Mouse (Mus musculus): ENCODE measurements around the gene Triobp.

Triobp gene

GRCm38 (mm10) chr15:78960088-78960487, 12.6 kb downstream of the Triobp start:
- DNase-seq (ENCODE audit: low read depth in 2 of 2, low spot score in 2 of 2) = no peak

- DNase-seq (ENCODE audit: low read depth in 2 of 2, low spot score in 2 of 2) = peak in 1 of 2 experiments; percentile 24
Measured at GRCm38 (mm10) chr15:78962885-78963284, 15.4 kb downstream of the Triobp start.

- DNase-seq (ENCODE audit: low read depth in 2 of 2, low spot score in 2 of 2) = no peak
Measured at GRCm38 (mm10) chr15:78971626-78972025, 24.1 kb downstream of the Triobp start.

GRCm38 (mm10) chr15:78973950-78974349, 26.4 kb downstream of the Triobp start:
- DNase-seq (ENCODE audit: low read depth in 2 of 2, low spot score in 2 of 2) = no peak

GRCm38 (mm10) chr15:78977676-78978159, 30.2 kb downstream of the Triobp start:
- DNase-seq (ENCODE audit: low read depth in 2 of 2, low spot score in 2 of 2) = no peak

GRCm38 (mm10) chr15:78978875-78979274, 31.4 kb downstream of the Triobp start:
- no peak for DNase-seq (ENCODE audit: low read depth in 2 of 2, low spot score in 2 of 2)

GRCm38 (mm10) chr15:78980084-78980483, 32.6 kb downstream of the Triobp start:
- DNase-seq (ENCODE audit: low read depth in 2 of 2, low spot score in 2 of 2) = no peak

- DNase-seq (ENCODE audit: low read depth in 2 of 2, low spot score in 2 of 2) = peak; percentile 59 to 65
Measured at GRCm38 (mm10) chr15:78982658-78983435, 35.3 kb downstream of the Triobp start.

- peak; percentile 32 to 40 for DNase-seq (ENCODE audit: low read depth in 2 of 2, low spot score in 2 of 2)
Measured at GRCm38 (mm10) chr15:78983436-78984285, 36.1 kb downstream of the Triobp start.

- DNase-seq (ENCODE audit: low read depth in 2 of 2, low spot score in 2 of 2) = no peak
Measured at GRCm38 (mm10) chr15:78984286-78984778, 36.8 kb downstream of the Triobp start.

GRCm38 (mm10) chr15:78986536-78987220, 39.2 kb downstream of the Triobp start:
- DNase-seq (ENCODE audit: low read depth in 2 of 2, low spot score in 2 of 2) = no peak

- no peak for DNase-seq (ENCODE audit: low read depth in 2 of 2, low spot score in 2 of 2)
Measured at GRCm38 (mm10) chr15:78988499-78988971, 41.0 kb downstream of the Triobp start.

- DNase-seq (ENCODE audit: low read depth in 2 of 2, low spot score in 2 of 2) = no peak
Measured at GRCm38 (mm10) chr15:78989152-78990092, 41.9 kb downstream of the Triobp start.

GRCm38 (mm10) chr15:78990093-78990463, 42.6 kb downstream of the Triobp start:
- no peak for DNase-seq (ENCODE audit: low read depth in 2 of 2, low spot score in 2 of 2)

GRCm38 (mm10) chr15:78990970-78991525, 43.5 kb downstream of the Triobp start:
- DNase-seq (ENCODE audit: low read depth in 2 of 2, low spot score in 2 of 2) = no peak

GRCm38 (mm10) chr15:78992235-78992634, 44.7 kb downstream of the Triobp start:
- no peak for DNase-seq (ENCODE audit: low read depth in 2 of 2, low spot score in 2 of 2)

- DNase-seq (ENCODE audit: low read depth in 2 of 2, low spot score in 2 of 2) = no peak
Measured at GRCm38 (mm10) chr15:78992925-78993324, 45.4 kb downstream of the Triobp start.

- no peak for DNase-seq (ENCODE audit: low read depth in 2 of 2, low spot score in 2 of 2)
Measured at GRCm38 (mm10) chr15:78995916-78996315, 48.4 kb downstream of the Triobp start.

GRCm38 (mm10) chr15:78996663-78997062, 49.1 kb downstream of the Triobp start:
- DNase-seq (ENCODE audit: low read depth in 2 of 2, low spot score in 2 of 2) = no peak

- DNase-seq (ENCODE audit: low read depth in 2 of 2, low spot score in 2 of 2) = no peak
Measured at GRCm38 (mm10) chr15:78998348-78998747, 50.8 kb downstream of the Triobp start.

Data from CD8-positive naive resting alpha-beta T cell, adult 2 months (primary cell).